Mouse (Mus musculus): ENCODE results near the gene Gm17428.

DNA sequence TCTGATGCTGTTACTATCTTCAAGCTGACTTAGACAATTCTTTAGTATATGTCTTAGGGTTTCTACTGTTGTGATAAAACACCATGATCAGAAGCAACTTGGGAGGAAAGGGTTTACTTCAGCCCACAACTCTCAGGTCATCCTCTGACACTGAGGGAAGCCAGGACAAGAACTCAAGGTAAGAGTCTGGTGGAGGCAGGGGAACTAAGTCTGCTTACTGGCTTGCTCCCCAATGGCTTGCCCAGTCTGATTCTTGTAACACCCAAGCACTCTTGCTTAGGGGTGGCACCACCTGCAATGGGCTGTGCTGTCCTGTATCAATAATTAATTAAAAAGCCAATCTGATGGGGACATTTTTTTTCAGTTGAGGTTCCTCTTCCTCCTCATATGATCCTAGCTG, 21.9 kb downstream of the Gm17428 start:
- TF ChIP-seq CTCF (IDR thresholded peaks at IDR 0.05; ENCODE audit: extremely low read depth, insufficient read depth, low read length) (no peak), POLR2A (IDR thresholded peaks at IDR 0.05; ENCODE audit: extremely low read depth, insufficient read depth, low read length) (no peak)

All from cortical plate, adult 2 months (tissue).